Mouse (Mus musculus) liver, adult 2 months (tissue): ENCODE measurements at regions not wholly inside any gene's neighbourhood (a gene's known extent, or its start where the extent isn't known, plus 50 kb on each side); places are given as distances from the start of the nearest gene placed in this dataset.

Experiments
- CTCF ChIP-seq: fragments of 200-500 bp; IDR thresholded peaks from 2 replicates; pipeline ENCODE4 v1.5.1; 2011; ENCODE audit warnings: low read depth, low read length, control low read depth
- POLR2A ChIP-seq: fragments of 200-500 bp; IDR thresholded peaks from 2 replicates; pipeline ENCODE4 v1.6.1; 2011; ENCODE audit warnings: low read length, control low read depth; ENCODE audit not compliant: insufficient read depth; ENCODE audit errors: extremely low read depth

GRCm38 (mm10) chr15:85662673-85663072 is 72.1 kb upstream of the Ppara start:
- no peak for TF ChIP-seq POLR2A
- TF ChIP-seq CTCF = no peak
